Mouse (Mus musculus): ENCODE results near the gene 2610044O15Rik8. TPM values are rescaled to one million over a fixed set of nuclear protein-coding genes. Genes with fewer than 3 reads are reported as not detected.
"Not testable (repeated sequence)": the region's sequence is repeated elsewhere in the genome, so short reads cannot be mapped to it uniquely, and the experiment has no call there.

Gene 2610044O15Rik8
- total RNA-seq (2014; rRNA removed; ENCODE audit: low replicate concordance) = 4.3 and 16.9 TPM in 2 replicates
- 20.7 and 23.5 TPM in 2 replicates for polyA plus RNA-seq (2015; fragmentation: Nextera tagmentation; extraction: Ambion mirVana)

GRCm38 (mm10) chr8:129234027-129234733 is at the start of gene 2610044O15Rik8:
2610044O15Rik8 (minus strand) TSS chr8:129234406.
- Histone ChIP-seq H3K27ac (ENCODE audit: low read depth) (peak within 1 kb of the TSS; percentile 99), H3K4me1 (ENCODE audit: control insufficient read depth, insufficient read depth) (peaks cover 8% of the 10 kb centered on the region), H3K27me3 (ENCODE audit: control insufficient read depth, insufficient read depth, low read length) (no peaks in the 10 kb centered on the region), H3K4me3 (ENCODE audit: low read depth, low read length) (peak within 1 kb of the TSS; percentile 61), H3K9ac (replicated peaks; ENCODE audit: low read depth, low read length) (peak within 1 kb of the TSS; percentile 73), H3K36me3 (replicated peaks; ENCODE audit: control insufficient read depth, insufficient read depth, low read length) (no peaks in the 10 kb centered on the region), H3K4me2 (ENCODE audit: low read depth, low read length) (peak within 1 kb of the TSS; percentile 70), H3K9me3 (replicated peaks; ENCODE audit: control insufficient read depth, low read length) (no peaks in the 10 kb centered on the region)
- WGBS = 2% methylated on average over 18 of the region's 18 CpGs
- TF ChIP-seq EP300 (IDR thresholded peaks at IDR 0.05; ENCODE audit: low read depth) = no peak
- no peak for TF ChIP-seq CTCF (IDR thresholded peaks at IDR 0.05; ENCODE audit: low read depth)
- DNase-seq (ENCODE audit: low spot score) = peak; percentile 92
- ATAC-seq (ENCODE audit: insufficient read depth, low read depth) = peak; percentile 98

DNA sequence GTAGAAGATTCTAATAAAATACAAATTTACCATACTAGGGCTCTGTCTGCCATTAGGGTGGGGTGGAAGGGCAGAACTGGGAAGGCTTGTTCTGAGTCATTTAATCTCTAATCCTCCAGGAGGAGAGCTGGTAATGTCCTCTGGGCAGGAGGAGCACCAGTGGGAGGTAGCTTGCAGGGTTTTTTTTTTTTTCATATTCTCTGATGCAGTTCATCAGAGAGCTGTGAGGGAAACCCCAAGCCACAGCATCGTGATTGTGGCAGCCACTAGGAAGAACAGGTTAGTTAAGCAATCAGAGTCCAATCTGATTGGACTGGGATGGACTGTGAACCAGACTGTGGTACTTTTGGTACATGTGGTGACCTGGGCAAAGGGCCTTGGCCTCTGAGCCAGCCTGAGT is 31.7 kb upstream of the 2610044O15Rik8 start:
- Histone ChIP-seq H3K27me3 (ENCODE audit: control insufficient read depth, insufficient read depth, low read length) (no peaks in the 10 kb centered on the region), H3K4me2 (ENCODE audit: low read depth, low read length) (no peak overlapping the region), H3K9ac (replicated peaks; ENCODE audit: low read depth, low read length) (no peak overlapping the region), H3K36me3 (replicated peaks; ENCODE audit: control insufficient read depth, insufficient read depth, low read length) (no peaks in the 10 kb centered on the region), H3K9me3 (replicated peaks; ENCODE audit: control insufficient read depth, low read length) (peaks cover 4% of the 10 kb centered on the region; the same call in 1 of the 2 replicates), H3K4me1 (ENCODE audit: control insufficient read depth, insufficient read depth) (no peaks in the 10 kb centered on the region), H3K4me3 (ENCODE audit: low read depth, low read length) (no peak overlapping the region), H3K27ac (ENCODE audit: low read depth) (no peak overlapping the region)
- DNase-seq (ENCODE audit: low spot score) (no peak), ATAC-seq (ENCODE audit: insufficient read depth, low read depth) (no peak)
- 79% methylated on average over 1 of the region's 1 CpGs for WGBS
- no peak for TF ChIP-seq EP300 (IDR thresholded peaks at IDR 0.05; ENCODE audit: low read depth)
- TF ChIP-seq CTCF (IDR thresholded peaks at IDR 0.05; ENCODE audit: low read depth) = no peak

GRCm38 (mm10) chr8:129264296-129264695 is 30.1 kb upstream of the 2610044O15Rik8 start:
- H3K4me1 ChIP-seq (ENCODE audit: control insufficient read depth, insufficient read depth) = no peaks in the 10 kb centered on the region
- ATAC-seq (ENCODE audit: insufficient read depth, low read depth) (no peak), DNase-seq (ENCODE audit: low spot score) (no peak)
- no peak overlapping the region for H3K27ac ChIP-seq (ENCODE audit: low read depth)
- TF ChIP-seq CTCF (IDR thresholded peaks at IDR 0.05; ENCODE audit: low read depth) (no peak), EP300 (IDR thresholded peaks at IDR 0.05; ENCODE audit: low read depth) (no peak)
- H3K4me3 ChIP-seq (ENCODE audit: low read depth, low read length) = no peak overlapping the region
- H3K9me3 ChIP-seq (replicated peaks; ENCODE audit: control insufficient read depth, low read length) = peaks cover 4% of the 10 kb centered on the region; the same call in 1 of the 2 replicates
- no peak overlapping the region; the same call in 1 of the 2 replicates for H3K4me2 ChIP-seq (ENCODE audit: low read depth, low read length)
- H3K9ac ChIP-seq (replicated peaks; ENCODE audit: low read depth, low read length) = no peak overlapping the region
- H3K27me3 ChIP-seq (ENCODE audit: control insufficient read depth, insufficient read depth, low read length) = no peaks in the 10 kb centered on the region
- no peaks in the 10 kb centered on the region for H3K36me3 ChIP-seq (replicated peaks; ENCODE audit: control insufficient read depth, insufficient read depth, low read length)
- 65% methylated on average over 2 of the region's 2 CpGs for WGBS

DNA sequence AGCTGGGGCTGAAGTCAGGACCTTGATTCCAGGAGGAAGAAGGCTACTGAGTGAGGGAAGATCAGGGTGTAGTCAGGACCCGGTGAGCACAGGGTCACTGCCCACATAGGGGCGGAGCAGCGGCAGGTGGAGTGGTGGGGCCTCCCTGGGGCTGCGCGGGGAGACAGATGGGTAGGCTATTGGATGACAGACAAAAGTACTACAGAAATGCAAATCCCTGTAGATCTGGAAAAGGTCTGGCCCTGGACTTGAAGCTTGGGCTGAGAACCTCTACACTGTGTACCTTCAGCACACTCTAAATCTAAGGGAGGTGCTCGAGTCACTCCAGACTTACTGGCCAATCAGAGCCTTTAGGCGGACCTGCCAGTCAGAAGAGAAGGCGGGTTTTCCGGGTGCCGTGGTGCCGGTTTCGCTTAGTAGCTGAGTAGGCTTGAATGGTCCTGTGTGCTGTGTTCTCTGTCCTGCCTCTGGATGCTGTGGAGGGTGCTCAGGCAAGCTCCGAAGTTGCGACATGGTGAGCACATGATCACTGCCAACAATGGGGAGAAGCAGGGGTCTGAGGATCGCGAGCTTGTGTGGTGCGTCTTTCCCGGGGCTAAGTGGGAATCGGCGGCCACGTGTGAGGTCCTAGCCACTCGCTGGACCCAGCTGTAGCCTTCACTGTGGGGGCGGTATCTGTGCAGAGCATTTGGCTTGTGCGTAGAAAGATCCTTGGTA is 29.2 kb upstream of the 2610044O15Rik8 start:
- Histone ChIP-seq H3K4me2 (ENCODE audit: low read depth, low read length) (peak overlapping the region; percentile 63), H3K4me3 (ENCODE audit: low read depth, low read length) (peak overlapping the region; percentile 62)
- whole genome bisulfite sequencing = under 1% methylated on average over 23 of the region's 24 CpGs
- H3K27ac ChIP-seq (ENCODE audit: low read depth); H3K4me1 ChIP-seq (ENCODE audit: control insufficient read depth, insufficient read depth); H3K9ac ChIP-seq (replicated peaks; ENCODE audit: low read depth, low read length); H3K36me3 ChIP-seq (replicated peaks; ENCODE audit: control insufficient read depth, insufficient read depth, low read length); H3K9me3 ChIP-seq (replicated peaks; ENCODE audit: control insufficient read depth, low read length); H3K27me3 ChIP-seq (ENCODE audit: control insufficient read depth, insufficient read depth, low read length): not testable (repeated sequence)
- ATAC-seq (ENCODE audit: insufficient read depth, low read depth) (peak; percentile 95), DNase-seq (ENCODE audit: low spot score) (peak; percentile 33)

DNA sequence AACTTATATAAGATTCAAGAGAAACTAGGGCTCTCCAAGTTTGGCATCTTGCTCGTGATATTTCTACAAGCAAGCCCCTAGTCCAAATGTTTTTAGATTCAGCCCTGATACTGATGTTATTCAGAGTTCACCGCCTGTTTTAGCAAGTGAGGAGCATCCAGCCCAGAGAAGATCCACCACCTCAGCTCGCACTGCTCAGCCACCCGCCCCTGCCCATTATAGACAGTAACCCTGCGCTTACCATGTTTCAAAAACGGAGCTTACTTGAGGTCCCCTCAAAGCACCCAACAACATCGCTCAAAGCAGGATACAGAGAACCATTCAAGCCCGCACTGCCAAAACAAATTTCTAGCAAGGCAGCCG is 561 bp downstream of the 2610044O15Rik8 start:
- Histone ChIP-seq H3K27ac (ENCODE audit: low read depth) (peak overlapping the region; percentile 99), H3K9me3 (replicated peaks; ENCODE audit: control insufficient read depth, low read length) (no peaks in the 10 kb centered on the region), H3K36me3 (replicated peaks; ENCODE audit: control insufficient read depth, insufficient read depth, low read length) (no peaks in the 10 kb centered on the region), H3K4me3 (ENCODE audit: low read depth, low read length) (peak overlapping the region; percentile 61), H3K9ac (replicated peaks; ENCODE audit: low read depth, low read length) (peak overlapping the region; percentile 73), H3K4me1 (ENCODE audit: control insufficient read depth, insufficient read depth) (peaks cover 8% of the 10 kb centered on the region), H3K27me3 (ENCODE audit: control insufficient read depth, insufficient read depth, low read length) (no peaks in the 10 kb centered on the region), H3K4me2 (ENCODE audit: low read depth, low read length) (peak overlapping the region; percentile 70)
- 2% methylated on average over 9 of the region's 9 CpGs for WGBS
- DNase-seq (ENCODE audit: low spot score) = no peak
- no peak for ATAC-seq (ENCODE audit: insufficient read depth, low read depth)
- no peak for TF ChIP-seq CTCF (IDR thresholded peaks at IDR 0.05; ENCODE audit: low read depth)
- TF ChIP-seq EP300 (IDR thresholded peaks at IDR 0.05; ENCODE audit: low read depth) = no peak

Other genes starting within 250 kb of the 2610044O15Rik8 start
- gene Ccdc7a, start 168.9 kb downstream of the 2610044O15Rik8 start, total RNA-seq (2014; rRNA removed; ENCODE audit: low replicate concordance) = not detected in 2 replicates
- not detected in 2 replicates for gene Ccdc7a, start 168.9 kb downstream of the 2610044O15Rik8 start, polyA plus RNA-seq (2015; fragmentation: Nextera tagmentation; extraction: Ambion mirVana)
- gene Ccdc7b, start 167.3 kb downstream of the 2610044O15Rik8 start, total RNA-seq (2014; rRNA removed; ENCODE audit: low replicate concordance) = not detected in 2 replicates
- gene Ccdc7b, start 167.3 kb downstream of the 2610044O15Rik8 start, polyA plus RNA-seq (2015; fragmentation: Nextera tagmentation; extraction: Ambion mirVana) = not detected in 2 replicates
- gene Gm10999, start 102.7 kb downstream of the 2610044O15Rik8 start, total RNA-seq (2014; rRNA removed; ENCODE audit: low replicate concordance) = not detected in 2 replicates
- not detected in 2 replicates for gene Gm10999, start 102.7 kb downstream of the 2610044O15Rik8 start, polyA plus RNA-seq (2015; fragmentation: Nextera tagmentation; extraction: Ambion mirVana)

Data from heart, postnatal 0 days (tissue).